Mouse (Mus musculus): ENCODE results near the gene Atn1.

Atn1 gene

DNA sequence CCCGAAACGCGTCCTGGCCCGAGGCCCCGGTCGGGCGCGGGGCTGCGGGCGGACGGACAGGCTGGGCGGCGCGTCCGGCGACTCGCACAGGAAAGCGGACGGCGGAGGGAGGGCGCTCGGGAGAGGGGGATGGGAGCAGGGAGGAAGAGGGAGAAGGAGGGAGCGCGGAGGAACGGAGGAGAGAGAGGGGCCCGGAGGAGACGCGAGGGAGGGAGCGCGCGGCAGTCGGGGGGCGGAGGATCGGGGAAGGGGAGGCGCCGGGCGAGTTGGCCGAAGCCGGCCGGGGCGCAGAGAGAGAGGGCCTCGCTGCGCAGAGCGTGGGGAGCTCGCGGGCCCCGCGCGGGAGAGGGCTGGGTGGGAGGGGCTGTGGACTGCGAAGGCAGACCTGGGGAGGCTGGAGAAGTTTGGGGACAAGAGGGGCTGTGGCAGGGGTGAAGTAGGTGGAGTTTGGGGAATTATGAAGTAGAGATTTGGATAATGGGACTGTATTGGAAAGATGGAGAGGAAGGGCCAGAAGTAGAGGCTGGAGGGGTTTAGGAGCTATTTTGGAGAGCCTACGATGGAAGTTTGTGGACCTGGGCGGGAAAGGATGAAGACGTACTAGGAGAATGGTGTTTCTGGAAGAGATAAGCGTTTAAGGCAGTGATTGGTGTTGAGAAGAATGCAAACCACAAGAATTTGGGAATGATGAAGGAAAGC, 477 bp upstream of the Atn1 start:
- CTCF ChIA-PET, result interaction anchor here (0.5 to 5.0 kb wide), 14 partner anchors 11 to 325 kb away, joined by 3 to 46 read pairs (median 4); partner anchors contain the start of genes Eno2 (in 1 of the 4) and Grcc10 (in 1 of the 4)
- POLR2A ChIA-PET, result interaction anchor here (0.6 to 22.3 kb wide), 50 partner anchors 8 to 409 kb away, joined by 3 to 449 read pairs (median 5); partner anchors contain the start of genes Emg1 (in 4 of the 4), Grcc10 (in 4 of the 4), Phb2 (in 4 of the 4) and Ptpn6 (in 3 of the 4)

- POLR2A ChIA-PET, result interaction anchor here (0.6 to 22.3 kb wide), 40 partner anchors 8 to 326 kb away, joined by 3 to 449 read pairs (median 8); partner anchors contain the start of genes Grcc10 (in 4 of the 4), Cdca3 (in 3 of the 4), Usp5 (in 3 of the 4) and Emg1 (in 2 of the 4)
- CTCF ChIA-PET, result interaction anchor here (0.6 to 5.0 kb wide), 11 partner anchors 10 to 672 kb away, joined by 3 to 46 read pairs (median 4); partner anchors contain the start of gene Grcc10 (in 1 of the 4)
Observed at GRCm38 (mm10) chr6:124755306-124755705, 1.0 kb downstream of the Atn1 start.

GRCm38 (mm10) chr6:124753861-124754260, 2.5 kb downstream of the Atn1 start:
- ChIA-PET CTCF (no interaction called here), POLR2A (interaction anchor here in 3 of 4 experiments (0.9 to 22.3 kb wide), 17 partner anchors 8 to 277 kb away, joined by 3 to 449 read pairs (median 10); partner anchors contain the start of genes Grcc10 (in 3 of the 3), Eno2 (in 2 of the 3), Ptpn6 (in 2 of the 3) and Emg1 (in 1 of the 3))

DNA sequence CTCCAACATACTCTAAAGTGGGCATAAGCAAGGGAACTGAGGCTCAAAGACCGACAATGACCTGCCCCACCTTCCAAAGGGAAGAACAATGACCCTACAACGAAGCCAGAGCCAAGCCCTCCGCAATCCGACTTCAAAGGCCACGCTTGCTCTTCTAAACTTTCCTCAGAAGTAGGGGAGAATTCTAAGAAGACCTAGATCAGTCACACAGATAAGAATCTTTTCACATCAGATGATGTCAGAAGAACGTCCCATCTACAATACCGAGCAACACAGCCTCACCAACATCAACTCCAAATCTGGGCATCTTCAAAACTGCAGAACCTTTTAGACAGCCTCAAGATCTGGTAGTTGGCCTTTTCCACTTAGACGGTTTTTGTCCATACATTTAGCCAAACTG, 5.9 kb downstream of the Atn1 start:
- ChIA-PET POLR2A (interaction anchor here in 2 of 4 experiments (1.5 to 22.3 kb wide), 4 partner anchors 7 to 180 kb away, joined by 3 to 449 read pairs (median 94); partner anchors contain the start of genes Grcc10 (in 2 of the 2), Atn1 (in 1 of the 2), Gm45234 (in 1 of the 2) and Mlf2 (in 1 of the 2)), CTCF (no interaction called here)

DNA sequence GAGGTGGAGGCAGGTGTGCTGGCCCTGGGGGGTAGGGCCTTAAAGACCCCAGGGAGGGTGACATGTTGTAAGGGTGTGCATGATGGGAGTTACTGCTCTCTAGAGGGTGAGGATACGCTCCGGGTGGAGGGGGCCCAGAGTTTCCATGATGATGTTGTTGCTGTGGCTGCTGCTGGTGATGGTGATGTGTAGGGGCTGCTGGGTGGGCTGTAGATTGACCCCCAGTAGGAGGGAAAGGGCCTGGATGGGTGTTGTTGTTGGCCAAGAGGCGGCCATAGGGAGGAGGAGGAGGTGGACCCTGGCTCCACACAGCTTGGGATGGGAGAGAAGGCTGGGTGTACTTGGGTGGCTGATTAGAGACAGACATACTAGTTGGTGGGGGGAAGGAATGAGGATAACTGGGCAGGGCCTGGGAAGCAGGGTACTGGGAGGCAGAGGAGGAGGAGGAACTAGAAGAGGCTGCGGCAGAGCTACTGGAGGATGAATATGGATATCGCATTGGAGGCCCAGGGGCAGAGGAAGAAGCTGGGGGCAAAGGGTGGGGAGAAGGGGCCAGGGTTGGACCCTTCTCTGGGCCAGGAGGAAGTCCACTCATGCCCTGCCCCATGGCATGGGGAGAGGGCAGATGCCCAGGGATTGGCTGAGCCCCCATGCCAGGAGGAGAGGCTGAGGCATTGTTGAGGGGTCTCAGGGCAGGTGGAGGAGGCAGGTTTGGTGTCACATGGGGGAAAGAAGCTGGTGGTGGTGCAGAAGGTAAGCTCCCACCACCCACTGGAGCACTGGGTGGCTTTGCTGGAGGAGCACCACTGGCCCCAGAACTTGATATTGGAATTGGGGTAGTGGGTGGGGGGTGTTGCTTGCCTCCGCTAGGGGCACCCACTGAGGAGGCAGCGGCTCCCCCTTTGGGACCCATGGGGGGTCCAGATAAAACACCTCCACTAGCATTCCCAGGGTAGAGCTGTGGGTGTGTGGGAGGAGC, 9.4 kb downstream of the Atn1 start:
- POLR2A ChIA-PET, result interaction anchor here (0.5 to 23.3 kb wide), 25 partner anchors 8 to 1944 kb away, joined by 3 to 686 read pairs (median 5); partner anchors contain the start of genes Atn1 (in 3 of the 4), Gm45234 (in 3 of the 4), Emg1 (in 2 of the 4) and Phb2 (in 2 of the 4)
- CTCF ChIA-PET, result interaction anchor here (0.6 to 2.7 kb wide), 8 partner anchors 12 to 162 kb away, joined by 3 to 12 read pairs (median 4); partner anchors contain the start of genes Emg1 (in 1 of the 4) and Phb2 (in 1 of the 4)

DNA sequence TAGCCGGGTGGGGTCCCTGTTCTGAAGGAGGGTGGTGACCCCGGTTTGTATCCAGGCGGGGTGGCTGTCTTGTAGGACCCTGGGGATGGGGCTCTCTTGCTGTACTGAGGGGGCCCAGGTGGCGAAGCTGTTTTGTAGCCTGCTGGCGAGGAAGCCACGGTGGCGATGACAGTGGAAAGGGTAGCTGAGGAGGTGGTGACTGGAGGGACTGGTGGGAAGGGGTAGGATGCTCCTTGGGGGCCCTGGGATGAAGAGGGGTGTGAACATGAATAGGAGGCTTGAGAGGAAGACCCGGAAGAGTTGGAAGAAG, 10.1 kb downstream of the Atn1 start:
- ChIA-PET CTCF (interaction anchor here (0.6 to 2.7 kb wide), 8 partner anchors 13 to 163 kb away, joined by 3 to 12 read pairs (median 4); partner anchors contain the start of genes Emg1 (in 1 of the 4) and Phb2 (in 1 of the 4)), POLR2A (interaction anchor here (0.5 to 23.3 kb wide), 21 partner anchors 11 to 1943 kb away, joined by 3 to 686 read pairs (median 8); partner anchors contain the start of genes Atn1 (in 3 of the 4), Emg1 (in 3 of the 4), Phb2 (in 3 of the 4) and Gm45234 (in 2 of the 4))

DNA sequence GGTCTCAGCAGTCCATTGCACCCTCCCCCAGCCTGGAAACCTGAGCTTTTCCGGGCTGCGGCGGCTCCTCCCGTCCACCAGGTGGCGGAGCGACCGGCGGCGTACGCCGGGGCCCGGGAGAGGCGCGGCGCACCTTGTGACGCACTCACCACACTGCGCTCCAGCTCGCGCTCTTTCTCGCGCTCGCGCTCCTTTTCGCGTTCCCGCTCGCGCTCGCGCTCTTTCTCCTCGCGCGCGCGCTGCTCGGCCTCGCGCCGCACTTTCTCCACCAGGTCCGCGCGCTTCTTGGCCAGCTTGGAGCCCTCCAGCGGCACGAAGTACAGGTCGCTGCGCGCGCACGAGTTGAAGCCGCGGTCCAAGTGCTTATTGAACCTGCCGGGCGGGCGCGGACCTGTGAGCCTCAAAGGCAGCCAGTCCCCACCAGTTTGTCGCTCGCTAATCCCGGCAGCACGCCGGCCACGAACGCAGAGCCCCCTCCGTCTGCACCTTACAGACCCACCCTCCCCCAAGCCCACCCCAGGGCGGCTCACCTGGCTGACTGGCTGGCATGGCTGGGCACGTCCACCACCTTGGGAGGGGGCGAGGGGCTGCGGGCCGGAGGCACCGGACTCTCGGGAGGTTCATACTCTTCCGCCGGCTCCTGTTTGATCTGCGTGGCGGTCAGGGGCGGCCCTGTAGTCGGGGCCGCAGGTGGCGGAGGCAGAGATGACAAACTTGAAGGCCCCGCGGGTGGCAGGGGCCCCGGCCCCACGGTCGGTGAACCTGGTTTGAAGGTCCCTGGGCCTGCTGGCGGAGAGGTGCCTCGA, 10.6 kb downstream of the Atn1 start:
- ChIA-PET CTCF (interaction anchor here (0.6 to 3.4 kb wide), 44 partner anchors 10 to 273 kb away, joined by 3 to 46 read pairs (median 4); partner anchors contain the start of genes Gm45234 (in 3 of the 4), Emg1 (in 2 of the 4), Phb2 (in 2 of the 4) and Atn1 (in 1 of the 4)), POLR2A (interaction anchor here (0.6 to 23.3 kb wide), 88 partner anchors 11 to 825 kb away, joined by 3 to 686 read pairs (median 4); partner anchors contain the start of genes Atn1 (in 3 of the 4), Cdca3 (in 3 of the 4), Emg1 (in 3 of the 4) and Gm45234 (in 3 of the 4))

DNA sequence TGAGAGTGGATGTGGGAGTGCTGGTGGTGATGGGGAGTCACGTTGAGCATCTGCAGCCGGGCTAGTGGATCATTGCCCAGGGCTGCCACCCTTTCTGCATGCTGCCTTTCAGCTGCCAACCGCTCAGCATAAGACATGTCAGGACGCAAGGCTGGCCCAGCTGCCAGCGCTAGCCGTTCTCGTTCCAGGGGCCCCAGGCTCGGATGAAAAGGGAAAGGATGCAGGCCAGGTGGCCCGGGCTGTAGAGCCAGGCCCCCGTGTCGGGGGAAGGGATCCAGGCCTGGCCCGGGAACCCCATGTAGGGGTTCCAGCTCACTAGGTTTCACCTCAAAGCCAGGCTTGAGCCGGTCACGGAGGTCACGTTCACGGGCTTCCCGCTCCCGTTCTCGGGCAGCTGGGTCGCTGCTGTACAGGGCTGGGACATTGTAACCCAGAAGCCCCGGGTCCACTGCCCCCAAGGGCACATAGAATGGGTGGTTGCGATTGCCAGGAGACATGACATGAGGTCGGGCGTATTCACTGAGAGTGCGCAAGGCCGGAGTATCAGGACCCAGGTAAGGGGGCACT, 11.5 kb downstream of the Atn1 start:
- POLR2A ChIA-PET, result interaction anchor here (0.6 to 23.3 kb wide), 92 partner anchors 12 to 470 kb away, joined by 3 to 686 read pairs (median 4); partner anchors contain the start of genes Atn1 (in 3 of the 4), Cdca3 (in 3 of the 4), Emg1 (in 3 of the 4) and Gm45234 (in 3 of the 4)
- CTCF ChIA-PET, result interaction anchor here (0.5 to 3.4 kb wide), 40 partner anchors 10 to 1960 kb away, joined by 3 to 46 read pairs (median 4); partner anchors contain the start of genes Gm45234 (in 3 of the 4), Emg1 (in 2 of the 4), Phb2 (in 2 of the 4) and Atn1 (in 1 of the 4)

- ChIA-PET CTCF (interaction anchor here in 2 of 4 experiments (0.9 to 3.4 kb wide), 4 partner anchors 14 to 41 kb away, joined by 4 to 46 read pairs (median 8); partner anchors contain the start of genes Atn1 (in 1 of the 2) and Gm45234 (in 1 of the 2)), POLR2A (interaction anchor here (0.6 to 23.3 kb wide), 31 partner anchors 12 to 422 kb away, joined by 3 to 686 read pairs (median 6); partner anchors contain the start of genes Atn1 (in 3 of the 4), Gm45234 (in 3 of the 4), Cdca3 (in 2 of the 4) and Emg1 (in 2 of the 4))
Observed at GRCm38 (mm10) chr6:124743647-124744046, 12.7 kb downstream of the Atn1 start.

DNA sequence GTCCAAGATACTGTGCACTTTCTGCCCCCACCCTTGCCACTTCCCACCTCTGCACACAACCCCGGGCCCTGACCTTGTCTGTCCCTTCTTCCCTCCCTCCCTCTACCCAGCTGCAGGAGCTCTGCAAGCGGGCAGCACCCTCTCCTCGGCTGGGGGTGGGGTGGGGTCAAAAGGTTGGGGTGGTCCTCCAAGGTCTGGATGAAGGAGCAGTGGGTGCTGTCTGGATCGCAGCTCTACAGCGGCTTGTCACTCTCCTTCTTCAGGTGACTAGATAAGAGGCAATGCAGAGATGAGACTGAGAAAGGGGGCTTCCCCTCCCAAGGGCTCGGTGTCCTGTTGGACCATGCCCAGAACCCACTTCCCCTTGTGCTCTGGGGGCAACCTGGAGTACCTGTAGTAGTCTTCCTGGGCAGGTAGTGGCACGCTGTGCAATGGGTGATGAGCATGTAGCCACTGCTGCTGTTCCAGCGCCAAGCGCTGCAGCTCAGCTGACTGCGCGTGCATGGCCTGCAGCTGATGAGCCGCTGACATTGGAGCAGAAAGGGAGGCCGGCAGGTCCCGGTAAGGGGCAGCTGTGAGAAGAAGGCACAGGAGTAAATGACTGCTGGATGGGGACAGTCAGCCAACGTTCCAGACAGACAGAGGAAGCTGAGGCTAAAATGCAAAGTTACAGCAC, 13.3 kb downstream of the Atn1 start:
- ChIA-PET POLR2A (interaction anchor here (0.6 to 23.3 kb wide), 27 partner anchors 11 to 423 kb away, joined by 3 to 686 read pairs (median 6); partner anchors contain the start of genes Atn1 (in 3 of the 4), Gm45234 (in 3 of the 4), Cdca3 (in 2 of the 4) and Emg1 (in 2 of the 4)), CTCF (interaction anchor here in 1 of 4 experiments (3.4 kb wide), 1 partner anchor 15 kb away, joined by 46 read pairs; the partner anchor contains the start of genes Atn1 and Gm45234)

DNA sequence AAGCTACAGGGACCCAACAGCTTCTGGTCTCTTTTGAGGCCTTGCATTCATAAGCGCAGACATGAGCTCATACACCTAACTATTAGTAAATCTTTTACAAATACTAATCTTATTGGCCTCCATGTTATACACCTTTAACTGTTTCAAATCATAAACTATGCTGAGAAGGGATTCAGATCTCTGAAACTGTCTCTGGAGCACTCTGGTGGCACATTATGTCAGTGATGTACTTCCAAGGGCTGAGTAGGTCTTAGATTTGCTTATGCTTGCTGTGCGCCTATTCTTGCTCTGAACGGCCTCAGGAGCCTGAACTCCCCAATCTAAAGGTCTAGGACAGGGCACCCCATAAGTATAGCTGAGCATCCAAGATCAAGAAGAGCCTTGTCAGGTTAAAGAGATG, 14.5 kb downstream of the Atn1 start:
- ChIA-PET CTCF (interaction anchor here (0.6 to 2.1 kb wide), 14 partner anchors 14 to 450 kb away, joined by 3 to 12 read pairs (median 4); partner anchors contain the start of genes Cdca3 (in 1 of the 4), Emg1 (in 1 of the 4), Gm45234 (in 1 of the 4) and Mrpl51 (in 1 of the 4)), POLR2A (interaction anchor here (0.5 to 23.3 kb wide), 259 partner anchors 8 to 823 kb away, joined by 3 to 686 read pairs (median 5); partner anchors contain the start of genes Atn1 (in 4 of the 4), Emg1 (in 4 of the 4), Gm45234 (in 4 of the 4) and Phb2 (in 4 of the 4))

DNA sequence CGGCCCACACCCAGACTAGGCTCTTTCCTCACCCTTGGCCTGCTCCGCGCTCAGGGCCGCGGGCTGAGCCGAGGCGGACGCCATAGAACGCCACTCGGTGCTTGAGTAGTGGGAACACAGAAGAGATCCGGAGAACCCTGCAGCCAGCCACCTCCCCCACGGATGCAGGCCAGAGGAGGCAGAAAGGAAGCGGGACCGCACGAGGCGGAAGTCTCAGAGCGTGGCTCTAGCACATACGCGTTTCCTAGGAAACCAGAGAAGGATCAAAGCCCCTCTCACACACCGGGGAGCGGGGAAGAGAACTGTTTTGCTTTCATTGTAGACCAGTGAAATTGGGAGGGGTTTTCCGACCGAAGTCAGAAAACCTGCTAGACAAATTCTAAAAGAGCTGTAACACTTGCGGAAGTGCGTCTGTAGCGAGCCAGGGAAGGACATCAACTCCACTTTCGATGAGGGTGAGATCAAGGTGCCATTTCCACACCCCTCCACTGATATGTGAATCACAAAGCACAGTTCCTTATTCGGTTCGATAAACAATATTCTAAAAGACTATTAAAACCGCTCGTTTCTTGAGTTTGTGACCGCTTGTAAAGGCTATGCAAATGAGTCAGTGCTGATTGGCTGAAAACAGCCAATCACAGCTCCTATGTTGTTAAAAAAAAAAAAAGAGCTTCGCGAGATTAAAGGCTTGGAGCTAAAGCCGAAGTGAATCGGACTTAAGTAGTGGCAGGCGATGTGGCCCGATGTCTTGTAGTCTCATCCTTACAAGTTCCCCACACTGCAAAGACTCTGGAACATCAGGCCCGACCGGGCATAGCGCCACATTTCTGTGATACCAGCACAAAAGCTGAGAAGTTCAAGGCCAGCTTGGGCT, 15.2 kb downstream of the Atn1 start, which contains the start of gene Grcc10:
TSS of gene Grcc10 (minus strand) at position 487 of the 874 bp plus-strand sequence.
- ChIA-PET CTCF (interaction anchor here (0.6 to 2.1 kb wide), 19 partner anchors 15 to 450 kb away, joined by 3 to 12 read pairs (median 4); partner anchors contain the start of genes Cdca3 (in 1 of the 4), Emg1 (in 1 of the 4), Gm45234 (in 1 of the 4) and Lpcat3 (in 1 of the 4)), POLR2A (interaction anchor here (0.5 to 23.3 kb wide), 284 partner anchors 8 to 1866 kb away, joined by 3 to 686 read pairs (median 4); partner anchors contain the start of genes Atn1 (in 4 of the 4), C1rl (in 4 of the 4), Cdca3 (in 4 of the 4) and Emg1 (in 4 of the 4))

DNA sequence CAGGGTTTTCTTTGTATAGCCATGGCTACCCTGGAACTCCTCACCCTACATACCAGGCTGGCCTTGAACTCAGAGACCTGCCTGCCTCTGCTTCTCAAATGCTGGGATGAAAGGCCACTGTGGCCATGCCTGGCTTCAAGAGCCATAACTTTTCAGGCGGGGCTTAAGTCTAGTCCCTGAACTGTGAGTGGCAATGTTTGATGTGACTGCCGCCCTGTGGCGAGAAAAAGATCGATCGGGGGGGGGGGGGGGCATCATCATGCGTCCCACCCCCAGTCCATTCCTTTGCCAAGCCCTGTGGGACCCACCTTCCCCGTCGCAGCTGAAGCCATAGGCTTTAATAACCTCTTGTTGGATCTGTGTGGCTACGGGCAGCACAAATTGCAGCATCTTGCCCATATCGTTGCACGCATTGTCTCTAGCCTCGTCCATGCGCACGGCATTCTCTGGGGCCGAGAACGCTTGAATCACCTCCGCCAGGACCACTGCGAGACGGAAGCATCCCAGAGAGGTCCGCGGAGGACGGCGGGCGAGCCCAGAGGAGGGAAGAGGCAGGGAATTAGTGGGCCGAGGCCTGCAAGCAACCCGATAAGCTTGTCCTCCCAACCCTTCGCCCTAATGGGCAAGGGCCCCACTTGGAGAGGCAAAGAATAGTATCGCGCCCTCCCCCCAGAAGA, 16.0 kb downstream of the Atn1 start:
- CTCF ChIA-PET, result interaction anchor here in 3 of 4 experiments (0.6 to 2.1 kb wide), 11 partner anchors 17 to 107 kb away, joined by 3 to 12 read pairs (median 5); no protein-coding TSS in a partner anchor
- POLR2A ChIA-PET, result interaction anchor here (0.5 to 23.3 kb wide), 160 partner anchors 8 to 1865 kb away, joined by 3 to 686 read pairs (median 7); partner anchors contain the start of genes Atn1 (in 4 of the 4), C1rl (in 4 of the 4), Cdca3 (in 4 of the 4) and Emg1 (in 4 of the 4)

All from embryonic stem cell, embryonic (primary cell).